Mouse (Mus musculus) hindbrain, embryonic 13.5 days (tissue): ENCODE data around the gene Sec11a. TPM values are rescaled to one million over a fixed set of nuclear protein-coding genes. Genes with fewer than 3 reads are reported as not detected.
"Not testable (repeated sequence)": the region's sequence is repeated elsewhere in the genome, so short reads cannot be mapped to it uniquely, and the experiment has no call there.

Source experiments
- ATAC-seq: fragments of 200-750 bp; cut with Nextera tagmentation; 2 replicates; pipeline ENCODE4 v1.8.0; 2017; ENCODE audit warnings: moderate TSS enrichment; ENCODE audit not compliant: low FRiP score
- H3K27ac ChIP-seq: fragments of 300-500 bp; sonication (generic); 2 replicates; pipeline ENCODE4 v1.5.1; 2015; ENCODE audit warnings: inconsistent platforms, mild to moderate bottlenecking, moderate library complexity
- H3K27me3 ChIP-seq: fragments of 300-500 bp; sonication (generic); 2 replicates; pipeline ENCODE4 v1.6.1; 2015; ENCODE audit warnings: mild to moderate bottlenecking, inconsistent platforms
- H3K36me3 ChIP-seq: fragments of 300-500 bp; sonication (generic); 2 replicates; pipeline ENCODE4 v1.6.1; 2015; ENCODE audit warnings: mild to moderate bottlenecking, inconsistent platforms
- H3K4me1 ChIP-seq: fragments of 300-500 bp; sonication (generic); replicated peaks from 2 replicates; pipeline ENCODE4 v1.6.1; 2015; ENCODE audit warnings: inconsistent platforms
- H3K4me2 ChIP-seq: fragments of 300-500 bp; sonication (generic); 2 replicates; pipeline ENCODE4 v1.6.1; 2015; ENCODE audit warnings: inconsistent platforms, mild to moderate bottlenecking, moderate library complexity
- H3K4me3 ChIP-seq: fragments of 300-500 bp; sonication (generic); 2 replicates; pipeline ENCODE4 v1.5.1; 2015; ENCODE audit warnings: mild to moderate bottlenecking, inconsistent platforms
- H3K9ac ChIP-seq: fragments of 300-500 bp; sonication (generic); 2 replicates; pipeline ENCODE4 v1.6.1; 2015; ENCODE audit warnings: mild to moderate bottlenecking, inconsistent platforms
- H3K9me3 ChIP-seq: fragments of 300-500 bp; sonication (generic); 2 replicates; pipeline ENCODE4 v1.6.1; 2016; ENCODE audit warnings: inconsistent platforms
- WGBS: fragments of 180-500 bp; shearing (Covaris S2); methylation state at CpG from one replicate; pipeline ENCODE4 v1.1.7; 2015; 5-methylcytosine and 5-hydroxymethylcytosine counted together
- polyA plus RNA-seq: library from polyadenylated mRNA; unstranded; fragments of >200 nt; fragmentation: Nextera tagmentation; extraction: Ambion mirVana; gene quantifications from 2 replicates; pipeline ENCODE4 v1.2.1, GENCODE M21; 2015

Sec11a gene
- polyA plus RNA-seq, 1 experiment from 2014 or later = 177 TPM

DNA sequence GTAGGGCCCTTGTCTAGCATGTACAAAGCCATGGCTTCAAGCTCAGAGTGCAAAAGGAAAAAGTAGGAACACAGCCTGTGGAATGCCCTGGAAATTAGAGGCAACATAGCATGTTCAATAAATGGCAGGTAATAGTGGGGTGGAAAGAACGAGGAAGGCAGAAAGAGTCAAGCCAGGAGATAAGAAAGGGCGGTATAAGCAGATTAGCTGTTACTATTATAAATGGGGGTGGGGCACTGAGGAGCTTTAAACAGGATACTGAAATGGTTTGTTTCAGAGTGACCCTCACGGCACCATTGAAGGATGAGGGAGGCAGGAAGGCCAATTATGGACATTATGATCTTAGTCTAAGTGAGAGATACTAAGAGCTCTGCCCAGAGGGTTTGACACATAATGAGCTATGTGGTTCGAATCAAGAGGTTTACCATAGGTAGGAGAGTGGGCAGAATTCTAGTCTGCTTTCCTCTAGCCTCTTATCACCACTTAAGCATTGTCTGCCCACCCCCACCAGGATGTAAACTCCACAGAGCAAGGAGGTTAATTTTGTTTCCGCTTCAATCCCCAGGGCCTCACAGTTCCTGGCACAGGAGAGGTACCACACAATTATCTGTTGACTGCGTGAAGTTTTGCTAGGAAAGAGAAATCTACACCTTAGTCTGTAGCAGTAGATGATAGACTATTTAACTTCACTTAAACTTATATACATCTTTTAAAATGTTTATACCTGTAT lies 39.0 kb upstream of the Sec11a start:
- Histone ChIP-seq H3K9ac (no peak overlapping the region), H3K9me3 (no peaks in the 10 kb centered on the region), H3K4me2 (no peak overlapping the region), H3K27ac (no peak overlapping the region), H3K27me3 (no peaks in the 10 kb centered on the region), H3K36me3 (no peaks in the 10 kb centered on the region), H3K4me1 (peaks cover 4% of the 10 kb centered on the region), H3K4me3 (no peak overlapping the region)
- WGBS = 79% methylated on average over 6 of the region's 6 CpGs
- no peak for ATAC-seq

DNA sequence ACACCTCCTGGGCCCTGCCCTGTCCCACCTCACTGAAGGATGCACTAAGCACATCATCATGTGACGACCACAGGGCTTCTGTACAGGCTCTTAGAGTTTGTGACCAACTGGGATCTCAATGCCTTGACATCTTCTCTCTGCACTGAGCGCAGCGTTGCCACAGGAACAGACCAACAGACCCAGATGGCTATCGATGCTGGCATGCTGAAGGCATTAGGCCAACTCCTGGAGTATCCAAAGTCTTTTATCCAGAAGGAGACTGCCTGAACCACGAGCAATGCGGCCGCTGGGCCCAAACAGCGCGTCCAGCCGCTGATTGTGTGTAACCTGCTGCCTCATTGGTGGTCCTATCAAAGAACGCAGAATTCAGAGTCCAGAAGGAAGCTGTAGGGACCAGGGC lies 33.0 kb upstream of the Sec11a start:
- WGBS = 89% methylated on average over 11 of the region's 11 CpGs
- no peak overlapping the region for H3K27ac ChIP-seq
- no peak overlapping the region for H3K4me3 ChIP-seq
- H3K27me3 ChIP-seq = no peaks in the 10 kb centered on the region
- no peak for ATAC-seq
- no peak overlapping the region for H3K9ac ChIP-seq
- no peaks in the 10 kb centered on the region for H3K9me3 ChIP-seq
- H3K36me3 ChIP-seq = no peaks in the 10 kb centered on the region
- no peak overlapping the region for H3K4me2 ChIP-seq
- no peaks in the 10 kb centered on the region for H3K4me1 ChIP-seq

- H3K27me3 ChIP-seq, H3K9me3 ChIP-seq, H3K4me1 ChIP-seq, H3K27ac ChIP-seq, H3K4me2 ChIP-seq, H3K4me3 ChIP-seq, H3K36me3 ChIP-seq, H3K9ac ChIP-seq, ATAC-seq: not testable (repeated sequence)
- 88% methylated on average over 3 of the region's 3 CpGs for WGBS
Measured at GRCm38 (mm10) chr7:80973638-80974015, 26.0 kb upstream of the Sec11a start.

- not testable (repeated sequence) for H3K27ac ChIP-seq, ATAC-seq, H3K9me3 ChIP-seq, H3K4me2 ChIP-seq, H3K27me3 ChIP-seq, H3K9ac ChIP-seq, H3K36me3 ChIP-seq, H3K4me3 ChIP-seq, H3K4me1 ChIP-seq
- WGBS = 87% methylated on average over 4 of the region's 4 CpGs
Measured at GRCm38 (mm10) chr7:80972920-80973637, 25.5 kb upstream of the Sec11a start.

DNA sequence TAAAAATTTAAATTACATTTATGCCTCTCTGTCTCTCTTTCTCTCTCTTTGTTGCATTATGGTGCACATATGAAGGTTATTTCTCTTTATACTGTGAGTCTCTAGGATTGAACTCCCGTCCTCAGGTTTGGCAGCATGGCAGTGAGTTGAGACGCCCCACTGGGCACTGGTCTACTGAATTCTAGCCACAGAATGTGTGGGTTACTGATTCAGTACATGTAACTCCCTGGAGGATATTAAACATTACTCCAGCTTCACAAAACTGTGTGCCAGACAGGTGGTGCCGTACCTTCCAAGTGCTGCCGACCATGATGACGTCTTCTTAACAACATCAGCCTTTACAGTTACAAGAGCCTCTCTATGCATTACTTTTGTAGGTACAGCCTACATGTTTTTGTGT lies 24.5 kb upstream of the Sec11a start:
- H3K9me3 ChIP-seq = 0 out of 2 replicates have a peak, but pooled peaks cover 6% of the 10 kb centered on the region
- H3K4me2 ChIP-seq = no peak overlapping the region
- ATAC-seq = no peak
- no peak overlapping the region for H3K27ac ChIP-seq
- WGBS = 92% methylated on average over 5 of the region's 5 CpGs
- H3K4me1 ChIP-seq = no peaks in the 10 kb centered on the region
- no peak overlapping the region for H3K9ac ChIP-seq
- no peaks in the 10 kb centered on the region for H3K36me3 ChIP-seq
- H3K4me3 ChIP-seq = no peak overlapping the region
- no peaks in the 10 kb centered on the region for H3K27me3 ChIP-seq

DNA sequence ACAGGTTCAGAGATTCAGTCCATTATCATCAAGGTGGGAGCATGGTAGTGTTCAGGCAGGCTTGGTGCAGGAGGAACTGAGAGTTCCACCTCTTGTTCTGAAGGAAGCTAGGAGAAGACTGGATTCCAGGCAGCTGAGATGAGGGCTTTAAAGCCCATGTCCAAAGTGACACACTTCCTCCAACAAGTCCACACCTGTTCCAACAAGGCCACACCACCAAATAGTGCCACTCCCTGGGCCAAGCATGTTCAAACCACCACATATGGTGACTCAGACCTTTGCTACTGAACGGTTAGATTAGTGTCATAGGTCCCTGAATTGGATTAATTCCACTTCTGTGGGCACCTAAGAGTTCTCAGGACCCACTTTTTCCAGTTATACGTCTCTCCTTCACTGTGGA lies 23.8 kb upstream of the Sec11a start:
- H3K4me2 ChIP-seq = no peak overlapping the region
- ATAC-seq = no peak
- WGBS = 70% methylated on average over 2 of the region's 2 CpGs
- no peak overlapping the region for H3K4me3 ChIP-seq
- no peaks in the 10 kb centered on the region for H3K36me3 ChIP-seq
- no peaks in the 10 kb centered on the region for H3K27me3 ChIP-seq
- no peak overlapping the region for H3K9ac ChIP-seq
- H3K4me1 ChIP-seq = no peaks in the 10 kb centered on the region
- H3K27ac ChIP-seq = no peak overlapping the region
- 0 out of 2 replicates have a peak, but pooled peaks cover 6% of the 10 kb centered on the region for H3K9me3 ChIP-seq

- 76% methylated on average over 3 of the region's 3 CpGs for WGBS
- Histone ChIP-seq H3K27ac (no peak overlapping the region), H3K27me3 (no peaks in the 10 kb centered on the region), H3K36me3 (no peaks in the 10 kb centered on the region), H3K4me3 (no peak overlapping the region), H3K9ac (no peak overlapping the region), H3K4me1 (no peaks in the 10 kb centered on the region), H3K9me3 (0 out of 2 replicates have a peak, but pooled peaks cover 6% of the 10 kb centered on the region), H3K4me2 (no peak overlapping the region)
- no peak for ATAC-seq
Measured at GRCm38 (mm10) chr7:80970913-80971312, 23.3 kb upstream of the Sec11a start.

- no peak for ATAC-seq
- no peak overlapping the region for H3K4me3 ChIP-seq
- H3K4me1 ChIP-seq = no peaks in the 10 kb centered on the region
- H3K27me3 ChIP-seq = no peaks in the 10 kb centered on the region
- H3K9ac ChIP-seq = no peak overlapping the region
- H3K27ac ChIP-seq = no peak overlapping the region
- H3K4me2 ChIP-seq = no peak overlapping the region
- H3K9me3 ChIP-seq = no peaks in the 10 kb centered on the region
- WGBS = 67% methylated on average over 6 of the region's 6 CpGs
- H3K36me3 ChIP-seq = no peaks in the 10 kb centered on the region
Measured at GRCm38 (mm10) chr7:80962799-80963198, 15.2 kb upstream of the Sec11a start.

DNA sequence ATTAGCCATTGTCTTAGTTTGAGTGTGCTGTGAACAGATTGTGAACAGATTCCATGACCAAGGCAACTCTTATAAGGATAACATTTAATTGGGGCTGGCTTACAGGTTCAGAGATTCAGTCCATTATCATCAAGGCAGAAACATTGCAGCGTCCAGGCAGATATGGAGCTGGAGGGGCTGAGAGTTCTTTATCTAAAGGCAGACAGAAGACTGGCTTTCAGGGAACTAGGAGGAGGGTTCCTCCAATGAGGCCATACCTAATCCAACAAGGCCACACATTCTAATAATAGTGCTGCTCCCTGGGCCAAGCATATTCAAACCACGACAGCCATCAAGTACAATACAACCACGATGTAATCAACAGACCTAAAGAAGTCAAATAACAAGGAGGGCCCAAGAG lies 11.4 kb upstream of the Sec11a start:
- Histone ChIP-seq H3K9me3 (no peaks in the 10 kb centered on the region), H3K4me2 (no peak overlapping the region), H3K27ac (no peak overlapping the region), H3K4me1 (no peaks in the 10 kb centered on the region), H3K27me3 (no peaks in the 10 kb centered on the region), H3K36me3 (no peaks in the 10 kb centered on the region), H3K9ac (no peak overlapping the region), H3K4me3 (no peak overlapping the region)
- WGBS = 81% methylated on average over 3 of the region's 3 CpGs
- no peak for ATAC-seq

DNA sequence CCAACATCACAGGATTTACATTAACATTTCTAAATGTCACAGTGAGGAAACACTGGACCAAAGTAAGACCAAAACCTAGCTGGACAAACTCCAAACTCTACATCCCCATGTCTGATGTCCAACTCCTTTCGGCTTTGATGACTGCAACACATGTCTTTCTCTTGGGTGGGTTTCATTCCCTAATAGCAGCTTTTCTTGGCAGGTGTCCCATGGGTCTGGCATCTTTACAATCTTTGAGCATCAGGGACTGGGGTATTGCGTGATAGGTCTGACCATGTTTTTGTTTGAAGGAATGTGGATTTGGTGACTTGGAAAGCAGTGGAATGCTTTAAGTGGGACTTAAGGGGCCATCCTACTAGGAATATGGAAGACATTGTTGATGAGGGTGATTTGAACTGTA lies 9.3 kb upstream of the Sec11a start:
- Histone ChIP-seq H3K9me3 (no peaks in the 10 kb centered on the region), H3K4me2 (no peak overlapping the region), H3K9ac (no peak overlapping the region), H3K27me3 (peaks cover 7% of the 10 kb centered on the region; the same call in 1 of the 2 replicates), H3K27ac (no peak overlapping the region), H3K4me1 (no peaks in the 10 kb centered on the region), H3K4me3 (no peak overlapping the region), H3K36me3 (no peaks in the 10 kb centered on the region)
- no peak for ATAC-seq
- 92% methylated on average over 2 of the region's 2 CpGs for WGBS

DNA sequence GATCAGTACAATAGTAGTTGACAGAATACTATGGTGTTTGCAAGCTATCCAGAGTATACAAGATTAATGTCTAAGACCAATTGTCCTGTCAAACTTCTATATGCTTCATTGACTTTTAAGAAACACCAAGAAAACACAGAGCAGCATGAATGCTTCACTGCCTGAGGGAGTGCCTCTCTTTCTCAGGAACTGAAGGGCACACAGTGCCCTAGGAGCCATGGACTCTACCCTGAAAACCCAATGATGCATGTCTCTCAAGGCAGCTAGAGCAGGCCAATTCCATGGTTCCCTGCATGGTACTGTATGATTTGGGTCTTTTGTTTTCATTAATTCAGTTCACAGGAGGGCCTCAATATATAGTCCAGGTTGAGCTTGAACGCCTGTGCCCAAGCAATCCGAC lies 6.7 kb upstream of the Sec11a start:
- Histone ChIP-seq H3K27me3 (peaks cover 11% of the 10 kb centered on the region; the same call in 1 of the 2 replicates), H3K4me1 (no peaks in the 10 kb centered on the region), H3K4me3 (no peak overlapping the region), H3K9ac (no peak overlapping the region), H3K4me2 (no peak overlapping the region), H3K36me3 (no peaks in the 10 kb centered on the region), H3K9me3 (no peaks in the 10 kb centered on the region), H3K27ac (no peak overlapping the region)
- 74% methylated on average over 2 of the region's 2 CpGs for WGBS
- ATAC-seq = no peak

- H3K9me3 ChIP-seq = no peaks in the 10 kb centered on the region
- no peak overlapping the region for H3K4me3 ChIP-seq
- 67% methylated on average over 3 of the region's 3 CpGs for WGBS
- no peaks in the 10 kb centered on the region for H3K36me3 ChIP-seq
- peaks cover 11% of the 10 kb centered on the region; the same call in 1 of the 2 replicates for H3K27me3 ChIP-seq
- no peak overlapping the region for H3K4me2 ChIP-seq
- H3K27ac ChIP-seq = no peak overlapping the region
- ATAC-seq = no peak
- H3K9ac ChIP-seq = no peak overlapping the region
- H3K4me1 ChIP-seq = peaks cover 5% of the 10 kb centered on the region; the same call in 1 of the 2 replicates
Measured at GRCm38 (mm10) chr7:80952140-80952539, 4.6 kb upstream of the Sec11a start.

- Histone ChIP-seq H3K36me3 (no peaks in the 10 kb centered on the region), H3K4me3 (no peak overlapping the region), H3K27me3 (peaks cover 11% of the 10 kb centered on the region; the same call in 1 of the 2 replicates), H3K9me3 (no peaks in the 10 kb centered on the region), H3K4me2 (no peak overlapping the region), H3K4me1 (peaks cover 9% of the 10 kb centered on the region), H3K9ac (no peak overlapping the region), H3K27ac (no peak overlapping the region)
- WGBS = 91% methylated on average over 4 of the region's 4 CpGs
- ATAC-seq = no peak
Measured at GRCm38 (mm10) chr7:80951461-80951860, 3.9 kb upstream of the Sec11a start.
